Mouse (Mus musculus) CD4-positive, CD25-positive, alpha-beta regulatory T cell, adult 4 months (primary cell): ENCODE results near the gene Gabpb2. TPM values are rescaled to one million over a fixed set of nuclear protein-coding genes. Genes with fewer than 3 reads are reported as not detected.

ENCODE experiments used
- ATAC-seq: one replicate; pipeline ENCODE4 v1.8.0; 2017
- polyA plus RNA-seq, 2 experiments: library from polyadenylated mRNA; unstranded; fragments of 100-300 nt; shearing (Covaris generic); gene quantifications; one replicate each; pipeline ENCODE4 v1.2.1; 2017

Gene Gabpb2
- 10 to 100 TPM; 31.0 to 37.1 TPM for polyA plus RNA-seq

DNA sequence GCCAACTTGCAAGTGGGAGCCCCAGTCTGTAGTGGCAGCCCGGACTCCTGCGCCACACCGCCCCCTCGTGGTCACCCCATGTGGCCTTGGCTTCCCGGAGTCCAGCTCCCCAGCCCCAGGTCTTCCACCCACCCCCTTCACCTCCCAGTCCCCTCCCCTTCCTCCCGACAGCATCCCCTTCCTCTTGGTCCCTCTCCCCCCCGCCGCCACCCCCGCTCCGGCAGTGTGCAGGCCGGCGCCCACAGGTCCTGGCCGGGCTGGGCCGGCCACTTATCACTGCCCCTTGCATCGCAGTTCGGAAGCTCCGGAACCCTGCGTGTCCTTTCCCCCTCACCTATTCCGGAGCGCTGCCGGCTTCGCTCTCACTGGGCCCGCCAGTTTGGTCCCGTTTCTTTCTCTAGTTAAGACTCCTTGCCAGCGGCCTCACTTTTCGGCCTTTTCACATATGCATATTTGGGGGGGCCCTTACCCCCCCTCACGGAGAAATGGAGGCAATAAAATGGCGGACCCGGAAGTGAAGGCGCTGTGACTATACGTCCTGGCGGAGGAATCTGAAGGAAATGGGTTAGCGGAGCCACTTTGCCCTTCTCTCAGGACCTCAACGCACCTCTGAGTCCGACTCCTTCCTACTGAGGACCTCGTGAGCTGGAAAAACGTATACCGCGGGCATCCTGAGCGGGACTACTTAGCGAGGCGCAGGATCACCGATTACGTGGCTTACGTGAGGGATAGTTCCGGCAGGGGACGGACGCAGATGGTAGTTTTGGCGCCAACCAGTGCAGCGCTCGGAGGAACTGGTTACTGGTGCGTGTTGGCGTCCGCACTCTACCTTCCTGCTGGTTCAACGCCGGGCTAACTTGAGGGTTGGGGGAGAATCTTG, at the start of gene Gabpb2:
Gene Gabpb2 (minus strand): TSS at position 662 of the 880 bp plus-strand sequence.
- ATAC-seq, result peak; percentile 88

DNA sequence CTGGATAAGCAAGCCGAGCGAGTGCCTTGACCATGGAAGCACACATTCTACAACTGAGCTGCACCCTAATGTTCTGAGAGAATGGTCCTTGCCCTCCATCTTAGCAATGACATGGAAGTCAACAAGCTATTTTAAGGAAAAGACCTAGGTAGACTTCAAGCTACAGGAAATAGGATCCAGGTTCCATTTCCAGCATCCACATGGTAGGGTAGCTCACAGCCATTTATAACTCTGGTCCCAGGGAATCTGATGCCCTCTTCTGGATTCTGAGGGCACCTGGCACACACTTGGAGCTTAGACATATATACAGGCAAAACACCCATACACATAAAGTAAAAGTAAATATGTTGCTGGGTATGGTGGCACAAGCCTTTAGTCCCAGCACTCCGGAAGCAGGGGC, 48.3 kb upstream of the Gabpb2 start:
- no peak for ATAC-seq

DNA sequence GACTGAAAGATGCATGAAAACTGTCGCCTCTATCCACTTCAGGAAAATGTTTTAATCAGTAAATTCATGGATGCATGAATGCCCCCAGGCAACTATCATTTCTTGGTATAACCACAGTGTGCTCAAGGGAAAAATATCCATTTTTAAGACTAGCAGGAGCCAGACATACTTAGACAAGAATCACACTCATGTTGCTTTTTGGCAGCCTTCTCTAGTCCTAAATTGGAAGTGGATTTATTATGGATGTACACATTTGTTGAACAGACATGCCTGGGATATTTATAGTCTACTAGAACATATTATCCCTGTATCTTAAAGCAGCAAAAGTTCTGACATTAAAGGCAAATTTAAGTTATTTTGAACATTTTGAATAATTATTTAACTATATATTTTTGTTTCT, 47.0 kb upstream of the Gabpb2 start:
- ATAC-seq, result no peak

DNA sequence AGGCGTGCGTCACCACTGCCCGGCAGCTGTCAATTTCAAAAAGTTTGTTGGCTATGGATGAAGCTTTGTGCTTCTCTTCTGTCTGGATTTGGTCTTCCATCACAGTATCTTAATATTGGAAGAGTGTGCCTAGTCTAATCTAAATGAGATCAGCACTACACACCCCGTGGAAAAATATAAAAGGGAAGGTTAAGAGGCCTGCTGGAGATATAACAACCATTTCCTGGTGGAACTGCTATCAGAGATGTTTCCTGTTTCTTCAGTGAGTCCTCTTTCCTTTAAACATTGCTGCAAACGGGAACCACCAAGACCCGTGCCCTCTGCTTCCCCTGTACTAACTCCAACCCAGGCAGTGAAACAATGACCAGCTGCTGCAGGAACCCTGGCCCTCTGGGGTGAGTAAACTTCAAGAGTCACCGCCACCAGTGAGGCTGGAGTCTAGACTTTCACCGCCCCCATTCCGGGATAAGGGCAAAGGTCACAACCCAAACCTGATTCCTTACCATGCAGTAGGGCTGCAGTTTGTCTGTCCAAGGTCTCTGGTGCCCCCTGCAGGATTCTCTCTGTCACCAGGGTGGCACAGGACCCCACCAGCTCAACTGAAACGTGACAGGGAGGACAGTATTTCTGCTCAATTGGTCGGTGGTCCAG, 45.5 kb upstream of the Gabpb2 start:
- peak; percentile 80 for ATAC-seq

DNA sequence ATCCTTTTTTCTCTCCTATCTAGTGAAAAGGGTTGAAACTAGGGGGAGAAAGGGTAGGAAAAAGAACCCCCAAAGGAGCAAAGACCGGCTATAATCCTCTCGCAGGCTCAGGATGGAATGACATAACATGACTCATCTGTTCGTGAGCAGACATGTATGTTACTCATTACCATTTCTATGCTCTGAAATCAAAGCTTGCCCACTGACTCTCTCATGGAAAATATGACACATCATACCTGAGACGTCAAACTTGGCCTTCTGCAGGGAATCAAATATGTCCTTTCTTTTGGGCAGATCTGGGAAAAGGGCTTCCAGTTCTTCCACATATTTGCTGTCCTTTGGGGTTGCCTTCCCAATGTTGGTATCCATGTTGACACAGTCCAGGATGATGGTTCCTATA, 44.3 kb upstream of the Gabpb2 start:
- ATAC-seq, result no peak

GRCm38 (mm10) chr3:95256931-95257330, 39.2 kb upstream of the Gabpb2 start:
- ATAC-seq, result no peak

DNA sequence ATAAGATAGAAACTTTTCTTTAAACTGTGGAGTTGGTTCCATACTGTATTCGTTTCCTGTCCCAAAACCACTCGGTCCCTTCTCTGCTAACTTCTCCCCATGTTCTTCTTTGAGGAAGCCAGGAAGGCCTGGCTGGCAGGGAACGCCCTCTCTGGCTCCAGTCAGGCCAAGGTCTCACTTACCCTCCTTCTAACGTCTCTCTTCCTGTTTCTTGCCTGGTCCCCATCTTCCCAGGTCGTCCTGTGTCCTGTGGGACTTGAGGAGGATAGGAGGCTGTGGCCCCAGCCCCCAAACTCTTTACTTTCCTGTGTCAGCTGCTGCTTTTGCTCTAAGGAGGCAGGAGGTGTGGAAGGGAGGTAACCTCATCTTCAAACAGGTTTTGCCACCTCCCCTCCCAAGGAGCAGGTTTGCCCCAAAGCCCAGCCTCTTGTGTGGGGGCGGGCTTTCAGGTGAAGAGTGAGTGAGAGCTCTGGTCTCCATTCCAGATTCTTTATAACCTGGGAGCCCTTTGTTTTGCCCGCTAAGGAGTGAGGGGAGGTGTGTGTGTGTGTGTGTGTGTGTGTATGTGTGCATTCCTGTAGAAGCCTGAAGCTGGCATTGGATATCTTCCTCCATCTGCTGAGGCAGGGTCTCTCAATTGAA, 33.2 kb upstream of the Gabpb2 start, which contains the start of gene Bnipl:
Gene Bnipl (minus strand): TSS at position 411 of the 642 bp plus-strand sequence.
- ATAC-seq, result no peak

DNA sequence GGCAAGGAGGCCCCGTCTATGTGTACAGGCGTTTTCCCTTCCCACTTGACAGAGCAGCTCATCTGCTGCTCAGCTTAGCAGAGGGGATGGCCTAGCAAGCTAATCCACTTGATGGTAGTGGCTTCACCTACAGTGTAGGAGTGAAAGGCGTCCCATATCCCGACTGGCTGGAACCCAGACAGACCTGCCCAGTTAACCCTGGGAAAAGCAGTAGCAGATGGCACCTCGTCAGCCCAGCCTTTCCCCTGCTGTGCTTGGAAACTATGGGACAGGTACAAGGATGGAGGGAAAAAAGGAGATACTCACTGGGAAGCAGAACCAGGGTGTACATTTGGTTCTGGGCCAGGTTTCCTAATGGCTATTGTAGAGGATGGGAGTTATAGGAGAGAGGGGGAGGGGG, 32.6 kb upstream of the Gabpb2 start:
- ATAC-seq, result no peak

DNA sequence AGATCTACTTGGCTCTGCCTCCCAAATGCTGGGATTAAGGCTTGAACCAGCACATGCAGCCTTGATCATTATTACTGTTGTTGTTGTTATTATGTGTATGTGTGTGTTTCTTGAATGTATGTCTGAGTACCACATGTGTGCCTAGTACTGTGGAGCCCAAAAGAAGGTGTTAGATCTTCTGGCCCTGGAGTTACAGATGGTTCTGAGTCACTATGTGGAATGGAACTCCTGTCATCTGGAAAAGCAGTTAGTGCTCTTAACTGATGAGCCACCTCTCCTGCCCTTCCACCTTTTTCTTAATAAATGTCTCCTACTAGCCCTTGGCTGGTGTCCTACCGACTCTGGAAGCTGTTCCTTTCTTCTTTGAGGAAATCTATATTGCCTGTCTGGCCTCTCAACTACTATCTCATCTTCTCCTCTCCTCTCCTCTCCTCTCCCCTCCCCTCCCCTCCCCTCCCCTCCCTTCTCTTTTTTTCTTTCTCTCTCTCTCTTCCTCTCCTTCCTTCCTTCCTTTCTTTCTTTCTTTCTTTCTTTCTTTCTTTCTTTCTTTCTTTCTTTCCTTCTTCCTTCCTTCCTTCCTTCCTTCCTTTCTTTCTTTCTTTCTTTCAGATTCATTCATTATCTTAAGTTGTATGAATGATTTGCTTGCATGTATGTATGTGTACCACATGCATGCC, 30.1 kb upstream of the Gabpb2 start:
- ATAC-seq, result no peak

DNA sequence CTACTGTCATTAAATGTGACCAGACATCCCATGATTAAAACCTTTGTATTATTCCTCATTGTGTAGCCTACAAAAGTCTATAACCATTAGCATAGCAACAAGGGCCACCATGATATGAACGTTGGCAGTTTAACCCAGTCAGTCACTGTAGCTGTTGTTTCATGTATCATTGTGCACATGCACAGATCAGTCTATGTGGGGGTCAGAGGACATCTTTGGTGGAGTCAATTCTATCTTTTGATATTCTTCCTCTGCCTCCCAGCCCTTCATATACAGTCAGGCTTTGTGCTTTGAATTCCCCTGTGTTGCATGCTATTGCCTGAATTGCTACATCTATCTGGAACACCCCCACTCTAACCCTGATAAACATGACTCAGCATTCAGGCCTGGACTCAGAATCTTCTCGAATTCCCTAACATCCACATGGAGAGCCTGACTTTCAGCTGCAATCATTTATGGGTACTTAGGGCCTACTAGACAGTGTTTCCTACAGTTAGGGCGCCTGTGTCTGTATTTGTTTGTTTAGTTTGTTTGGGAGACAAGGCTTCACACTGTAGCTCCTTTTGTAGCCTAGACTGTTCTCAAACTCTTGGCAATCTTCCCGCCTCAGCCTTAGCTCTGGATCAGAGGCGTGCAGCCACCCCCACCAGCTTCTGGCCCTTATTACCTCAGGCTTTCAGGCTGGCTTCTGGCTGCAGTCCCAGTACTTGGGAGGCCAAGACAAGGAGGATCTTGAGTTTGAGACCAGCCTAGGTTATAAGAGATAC, 28.9 kb upstream of the Gabpb2 start:
- ATAC-seq, result no peak

GRCm38 (mm10) chr3:95243086-95243485, 25.4 kb upstream of the Gabpb2 start:
- ATAC-seq, result no peak

DNA sequence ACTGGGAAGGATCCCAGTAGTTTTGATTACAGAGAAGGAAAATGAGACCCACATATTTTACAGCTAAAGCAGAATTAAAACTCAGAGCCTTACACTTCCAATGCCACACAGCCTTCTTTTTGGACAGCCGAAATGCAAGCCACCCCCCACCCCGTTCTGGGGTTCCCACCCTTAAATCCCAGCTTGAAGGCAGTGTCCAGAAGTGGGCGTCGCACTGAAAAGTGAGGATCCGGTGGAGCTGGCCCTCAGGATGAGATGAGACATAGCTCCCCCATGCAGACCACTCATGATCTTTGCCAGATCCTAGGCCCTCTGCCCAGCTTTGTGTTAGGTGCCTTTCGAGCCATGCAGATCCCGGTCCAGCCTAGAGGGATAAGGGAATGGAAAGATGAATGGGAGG, 23.8 kb upstream of the Gabpb2 start, which contains the start of gene Gm128:
Gene Gm128 (minus strand): TSS at position 101 of the 400 bp plus-strand sequence.
- no peak for ATAC-seq

DNA sequence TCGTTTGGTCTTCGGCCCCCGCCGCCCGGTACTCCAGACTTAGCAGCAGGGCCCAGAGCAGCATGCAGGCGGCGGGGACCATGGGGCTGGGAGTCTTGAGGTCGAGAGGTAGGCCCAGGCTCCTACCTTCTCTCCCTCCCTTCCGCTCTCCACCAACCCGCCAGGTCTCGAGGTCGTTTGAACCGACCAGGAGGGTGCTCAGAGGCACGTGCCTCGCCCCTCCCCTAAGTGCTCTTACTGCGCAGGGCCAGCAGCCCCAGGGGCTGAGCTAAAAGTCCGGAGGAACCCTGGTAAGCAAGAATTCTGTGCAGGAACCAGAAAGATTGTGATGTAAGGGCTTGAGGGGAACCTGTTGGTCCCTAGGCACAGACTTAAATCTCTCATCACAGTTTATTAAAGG, 23.2 kb upstream of the Gabpb2 start:
- no peak for ATAC-seq

- ATAC-seq, result no peak
These were observed 22.3 kb upstream of the Gabpb2 start for GRCm38 (mm10) chr3:95239971-95240370.

DNA sequence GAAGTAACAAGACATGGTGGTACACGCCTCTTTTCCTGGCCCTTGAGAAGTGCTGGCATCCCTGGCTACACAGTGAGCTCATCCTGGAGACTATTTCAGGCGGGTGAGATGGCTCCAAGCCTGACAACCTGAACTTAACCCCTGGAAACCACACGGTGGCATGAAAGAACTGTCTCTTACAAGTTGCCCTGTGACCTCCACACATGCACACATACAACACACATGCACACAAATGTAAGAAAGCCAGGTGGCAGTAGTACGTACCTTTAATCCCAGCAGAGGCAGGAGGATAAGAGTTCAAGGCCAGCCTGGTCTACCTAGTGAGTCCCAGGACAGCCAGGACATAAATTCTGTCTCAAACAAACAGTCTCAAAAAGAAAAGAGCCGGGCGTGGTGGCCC, 21.3 kb upstream of the Gabpb2 start:
- no peak for ATAC-seq

DNA sequence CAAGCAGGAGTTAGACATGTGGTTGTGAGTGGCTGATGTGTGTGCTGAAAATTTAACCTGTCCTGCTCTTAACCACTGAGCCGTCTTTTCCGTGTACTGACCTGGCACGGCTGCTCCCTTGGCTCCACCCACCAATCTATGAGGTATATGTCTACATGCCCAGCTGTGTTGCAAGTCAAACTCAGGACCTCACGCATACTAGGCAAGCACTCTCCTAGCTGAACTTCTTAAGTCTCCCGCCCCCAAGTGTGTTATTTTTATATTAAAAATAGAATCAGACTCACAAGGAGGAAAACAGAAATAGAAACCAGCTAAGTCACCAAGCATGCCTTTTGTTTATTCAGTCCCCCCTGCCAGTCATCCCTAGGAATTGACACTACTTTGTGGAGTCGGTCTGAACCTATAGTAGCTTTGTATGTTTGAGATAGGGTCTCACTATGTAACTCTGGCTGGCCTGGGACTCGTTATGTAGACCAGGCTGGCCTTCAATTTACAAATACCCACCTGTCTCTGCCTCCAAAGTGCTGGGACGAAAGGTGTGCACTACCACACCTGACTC, 19.9 kb upstream of the Gabpb2 start:
- ATAC-seq, result no peak

DNA sequence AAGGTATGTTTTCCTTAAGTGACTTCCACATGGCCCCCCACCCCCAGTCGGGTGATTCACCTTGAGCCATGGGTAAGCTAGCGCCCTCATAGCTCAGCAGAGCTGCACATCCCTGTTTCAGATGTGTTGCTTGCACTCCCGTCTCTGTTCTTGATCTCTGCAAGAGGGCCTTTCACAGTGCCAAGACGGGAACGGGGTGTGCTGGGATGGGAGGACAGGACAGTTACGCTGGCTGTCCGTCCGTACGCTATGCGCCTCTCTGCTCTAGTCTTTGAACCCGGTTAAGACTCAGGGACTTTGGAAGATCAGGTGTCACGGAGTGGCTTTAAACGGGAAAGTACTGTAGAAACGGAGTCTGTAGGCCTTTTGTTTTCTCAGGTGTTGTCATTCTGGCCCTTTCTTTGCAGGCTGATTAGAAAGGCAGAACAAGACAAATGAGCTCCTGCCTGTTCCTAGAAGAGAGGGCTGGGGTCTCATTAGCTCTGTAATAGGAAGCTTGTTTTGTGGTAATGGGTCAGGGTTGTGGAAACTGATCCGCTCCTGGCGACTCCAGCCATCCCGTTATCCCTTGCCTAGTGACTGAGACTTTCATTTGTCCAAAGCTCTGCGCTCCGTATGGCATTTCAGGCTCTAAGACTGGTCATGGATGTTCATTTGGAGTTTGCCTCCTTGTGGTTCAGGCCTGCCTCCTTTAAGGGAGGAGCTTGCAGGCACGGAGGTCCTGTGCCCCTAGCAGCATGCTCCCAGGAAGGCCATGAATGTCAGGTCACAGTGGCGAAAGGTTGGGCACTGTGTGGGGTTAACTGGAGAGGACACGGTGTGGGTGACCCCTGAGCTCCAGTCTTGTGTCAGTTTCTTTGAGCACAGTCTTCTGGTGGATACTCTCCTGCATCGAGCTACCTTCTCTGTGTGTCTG, 17.9 kb upstream of the Gabpb2 start:
- ATAC-seq, result no peak

GRCm38 (mm10) chr3:95233303-95233980, 15.7 kb upstream of the Gabpb2 start:
- no peak for ATAC-seq

GRCm38 (mm10) chr3:95232771-95233170, 15.1 kb upstream of the Gabpb2 start:
- no peak for ATAC-seq
